Mouse (Mus musculus) lung, adult 2 months (tissue): ENCODE measurements around the gene Gm9945.

ENCODE experiments used
- CTCF ChIP-seq: fragments of 200-500 bp; IDR thresholded peaks from 2 replicates; pipeline ENCODE4 v1.5.1; 2011; ENCODE audit warnings: mild to moderate bottlenecking, low read length, control low read depth; ENCODE audit not compliant: insufficient read depth
- POLR2A ChIP-seq: fragments of 200-500 bp; IDR thresholded peaks from 2 replicates; pipeline ENCODE4 v1.6.1; 2011; ENCODE audit warnings: low read depth, mild to moderate bottlenecking, control low read depth, low read length, borderline replicate concordance; ENCODE audit errors: extremely low read depth

DNA sequence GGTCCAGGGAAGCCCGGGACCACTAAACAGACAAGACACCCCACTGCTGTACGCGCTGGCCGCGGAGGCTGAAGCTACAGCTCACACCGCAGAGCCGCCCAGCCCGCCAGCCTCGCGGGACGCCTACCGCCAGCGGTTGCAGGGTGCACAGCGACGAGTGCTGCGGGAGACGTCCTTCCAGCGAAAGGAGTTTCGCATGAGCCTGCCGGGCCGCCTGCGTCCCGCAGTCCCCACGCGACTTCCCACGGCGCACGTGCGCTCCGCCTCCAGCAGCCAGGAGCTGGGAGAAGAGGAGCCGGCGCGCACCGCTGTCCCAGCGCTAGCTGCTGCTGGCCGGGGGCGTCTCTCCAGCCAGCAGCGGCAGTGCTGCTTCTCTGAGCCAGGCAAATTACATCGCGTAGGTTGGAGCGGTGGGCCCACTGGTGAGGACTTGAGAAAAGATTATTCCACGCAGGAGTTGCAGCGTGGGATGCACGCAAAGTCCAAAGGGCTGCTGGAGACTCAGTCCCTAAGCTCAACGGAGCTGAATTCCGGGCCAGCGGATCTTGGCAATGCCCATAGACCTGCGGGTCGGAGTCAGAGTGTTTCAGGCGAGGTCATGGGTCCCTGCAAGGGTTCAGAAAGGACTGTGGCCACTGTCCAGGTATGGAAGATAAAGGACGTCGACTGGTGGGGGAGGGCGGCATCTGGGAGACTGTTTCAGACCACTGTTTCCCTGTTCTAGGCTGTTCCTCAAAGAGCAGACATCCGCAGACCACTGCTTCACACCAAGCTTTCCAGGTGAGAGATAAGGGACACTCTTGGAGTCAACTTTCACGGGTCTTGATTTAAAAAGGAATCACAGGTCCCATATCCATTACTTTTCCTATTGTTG, 16.2 kb upstream of the Gm9945 start:
- TF ChIP-seq CTCF (no peak), POLR2A (no peak)
